Mouse (Mus musculus) C3H10T1/2 (cell line): ENCODE measurements around the gene Pdxk. TPM values are rescaled to one million over a fixed set of nuclear protein-coding genes. Genes with fewer than 3 reads are reported as not detected.

ENCODE experiments used
- polyA plus RNA-seq, 2 experiments: library from polyadenylated mRNA; unstranded; fragments of >200 nt; fragmentation: generic; extraction: Trizol; gene quantifications; one replicate each; pipeline ENCODE4 v1.2.1; 2012; ENCODE audit warnings: missing spikeins in 2 of 2

The Pdxk gene
- polyA plus RNA-seq = 10 to 100 TPM; 12.2 to 23.9 TPM

GRCm38 (mm10) chr10:78464792-78465207 is at the start of gene Pdxk:
Gene Pdxk, minus strand, starts transcription at chr10:78464975.

GRCm38 (mm10) chr10:78425181-78426041 is 39.4 kb downstream of the Pdxk start, which contains the start of gene Cstb:
Gene Cstb, plus strand, starts transcription at chr10:78425669.

GRCm38 (mm10) chr10:78412319-78413151 is 52.2 kb downstream of the Pdxk start, which contains the start of gene Rrp1:
Gene Rrp1, minus strand, starts transcription at chr10:78413043.

Other genes starting within 250 kb of the Pdxk start
- 10 to 100 TPM in 1 of 2 experiments, 1 to 10 TPM in 1; 5.1 to 15.5 TPM for gene Trappc10, start 220.3 kb downstream of the Pdxk start, polyA plus RNA-seq
- 100 to 1,000 TPM in 1 of 2 experiments, 10 to 100 TPM in 1; 97.7 to 119 TPM for gene Agpat3, start 112.5 kb downstream of the Pdxk start, polyA plus RNA-seq
- 100 to 1,000 TPM; 168 to 304 TPM for gene Rrp1, start 51.9 kb downstream of the Pdxk start, polyA plus RNA-seq
- gene Cstb, start 39.3 kb downstream of the Pdxk start, polyA plus RNA-seq = 100 to 1,000 TPM; 397 to 580 TPM
- gene Olfr1358, start 52.5 kb upstream of the Pdxk start, polyA plus RNA-seq = not detected
- gene Ilvbl, start 109.4 kb upstream of the Pdxk start, polyA plus RNA-seq = 100 to 1,000 TPM in 1 of 2 experiments, 10 to 100 TPM in 1; 41.0 to 101 TPM
- 10 to 100 TPM; 25.9 to 34.4 TPM for gene Syde1, start 127.0 kb upstream of the Pdxk start, polyA plus RNA-seq
- gene Olfr1357, start 153.1 kb upstream of the Pdxk start, polyA plus RNA-seq = not detected